Mouse (Mus musculus) CH12.LX (cell line): Measurements from ENCODE around the gene Gm3383.
"Not testable (repeated sequence)": the region's sequence is repeated elsewhere in the genome, so short reads cannot be mapped to it uniquely, and the experiment has no call there.

Source experiments
- CTCF ChIP-seq, 2 experiments: IDR thresholded peaks in 1 of 2; conservative IDR thresholded peaks in 1 of 2; 2 replicates each; pipeline ENCODE4 v1.5.1; 2011 to 2012; ENCODE audit warnings: low read depth in 2 of 2, low read length in 2 of 2, improper control_type of control experiment in 1 of 2, inconsistent platforms in 1 of 2, mild to moderate bottlenecking in 1 of 2, moderate library complexity in 1 of 2
- POLR2A ChIP-seq: IDR thresholded peaks from 2 replicates; pipeline ENCODE4 v1.6.1; 2011; ENCODE audit warnings: low read depth, mild to moderate bottlenecking, improper control_type of control experiment, low read length
- SIN3A ChIP-seq: IDR thresholded peaks from 2 replicates; pipeline ENCODE4 v1.6.1; 2012; ENCODE audit warnings: low read length, improper control_type of control experiment, inconsistent platforms

DNA sequence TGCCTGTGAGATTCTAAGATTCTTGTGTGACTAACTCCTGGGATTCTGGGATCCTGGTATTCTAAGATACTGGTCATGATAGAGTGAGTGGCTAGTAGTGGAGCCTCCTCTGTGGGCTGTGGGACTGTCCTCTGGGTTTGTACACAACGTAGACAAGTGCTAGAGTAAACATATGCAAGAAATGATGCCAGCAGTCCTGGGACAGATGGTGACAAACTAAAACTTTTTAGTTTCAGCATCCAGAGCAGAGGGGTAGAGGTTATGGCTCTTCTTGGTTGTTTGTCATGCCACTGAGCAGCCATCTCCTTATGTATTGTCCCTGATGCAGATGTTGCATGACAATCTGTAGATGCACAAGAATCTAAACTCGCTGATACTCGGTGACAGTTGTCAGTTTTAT, 48.1 kb upstream of the Gm3383 start:
- not testable (repeated sequence) for TF ChIP-seq POLR2A; SIN3A; CTCF (conservative IDR thresholded peaks at IDR 0.05 in 1 of 2, IDR thresholded peaks at IDR 0.05 in 1 of 2; ENCODE audit: low read depth in 2 of 2, low read length in 2 of 2)
